Mouse (Mus musculus) layer of hippocampus, postnatal 25 days (tissue): Measurements from ENCODE around the gene Borcs5. TPM values are rescaled to one million over a fixed set of nuclear protein-coding genes. Genes with fewer than 3 reads are reported as not detected.

Source experiments
- DNase-seq, 2 experiments: peaks; one replicate each; pipeline ENCODE4 v3.0.0; 2022; ENCODE audit warnings: mixed read lengths in 2 of 2, low spot score in 1 of 2; ENCODE audit errors: extremely low spot score in 1 of 2
- total RNA-seq, 2 experiments: library from RNA; stranded (reverse); gene quantifications; 2 replicates each; pipeline ENCODE4 v1.2.3; 2021

The Borcs5 gene
- 10 to 100 TPM; 36.1 to 39.2 TPM for total RNA-seq

GRCm38 (mm10) chr6:134639210-134639609 lies at the start of gene Borcs5:
TSS of gene Borcs5 (plus strand) at chr6:134639510.
- DNase-seq, result no peak

GRCm38 (mm10) chr6:134591614-134592013 lies 47.7 kb upstream of the Borcs5 start:
- no peak for DNase-seq

- DNase-seq, result no peak
Measured at GRCm38 (mm10) chr6:134594569-134595442, 44.5 kb upstream of the Borcs5 start.

GRCm38 (mm10) chr6:134597651-134598229 lies 41.6 kb upstream of the Borcs5 start:
- DNase-seq, result no peak

- DNase-seq, result no peak
Measured at GRCm38 (mm10) chr6:134599239-134599638, 40.1 kb upstream of the Borcs5 start.

- DNase-seq, result no peak
Measured at GRCm38 (mm10) chr6:134601130-134601529, 38.2 kb upstream of the Borcs5 start.

GRCm38 (mm10) chr6:134601766-134602165 lies 37.5 kb upstream of the Borcs5 start:
- DNase-seq, result no peak

- DNase-seq, result no peak
Measured at GRCm38 (mm10) chr6:134602371-134603003, 36.8 kb upstream of the Borcs5 start.

GRCm38 (mm10) chr6:134605196-134605595 lies 34.1 kb upstream of the Borcs5 start:
- no peak for DNase-seq

- no peak for DNase-seq
Measured at GRCm38 (mm10) chr6:134606540-134606939, 32.8 kb upstream of the Borcs5 start.

GRCm38 (mm10) chr6:134606949-134607746 lies 32.2 kb upstream of the Borcs5 start:
- DNase-seq, result no peak

- no peak for DNase-seq
Measured at GRCm38 (mm10) chr6:134610380-134610779, 28.9 kb upstream of the Borcs5 start.

GRCm38 (mm10) chr6:134611896-134612295 lies 27.4 kb upstream of the Borcs5 start:
- no peak for DNase-seq

- no peak for DNase-seq
Measured at GRCm38 (mm10) chr6:134614322-134614721, 25.0 kb upstream of the Borcs5 start.

- DNase-seq, result peak; percentile 75 to 93
Measured at GRCm38 (mm10) chr6:134614723-134615648, 24.3 kb upstream of the Borcs5 start.

GRCm38 (mm10) chr6:134617589-134617988 lies 21.7 kb upstream of the Borcs5 start:
- DNase-seq, result no peak

- DNase-seq, result no peak
Measured at GRCm38 (mm10) chr6:134620129-134620528, 19.2 kb upstream of the Borcs5 start.

GRCm38 (mm10) chr6:134620846-134621551 lies 18.3 kb upstream of the Borcs5 start:
- DNase-seq, result peak; percentile 58 to 72

- no peak for DNase-seq
Measured at GRCm38 (mm10) chr6:134621552-134621949, 17.8 kb upstream of the Borcs5 start.
